Mouse (Mus musculus) heart, postnatal 25 days (tissue): ENCODE results near the gene Ptx3. TPM values are rescaled to one million over a fixed set of nuclear protein-coding genes. Genes with fewer than 3 reads are reported as not detected.
"Not testable (repeated sequence)": the region's sequence is repeated elsewhere in the genome, so short reads cannot be mapped to it uniquely, and the experiment has no call there.

Experiments used
- DNase-seq: peaks from one replicate; pipeline ENCODE4 v3.0.0; 2022; ENCODE audit warnings: low spot score
- intact Hi-C: fragments of 180-260 bp; cut with DNase I; formaldehyde crosslinking; loops from one replicate; pipeline ENCODE4 v1.15.1; 2025
- total RNA-seq, 2 experiments: library from RNA; stranded (reverse); gene quantifications; 2 replicates each; pipeline ENCODE4 v1.2.3; 2021

Ptx3 gene
- total RNA-seq: 1 to 10 TPM; 1.3 TPM

DNA sequence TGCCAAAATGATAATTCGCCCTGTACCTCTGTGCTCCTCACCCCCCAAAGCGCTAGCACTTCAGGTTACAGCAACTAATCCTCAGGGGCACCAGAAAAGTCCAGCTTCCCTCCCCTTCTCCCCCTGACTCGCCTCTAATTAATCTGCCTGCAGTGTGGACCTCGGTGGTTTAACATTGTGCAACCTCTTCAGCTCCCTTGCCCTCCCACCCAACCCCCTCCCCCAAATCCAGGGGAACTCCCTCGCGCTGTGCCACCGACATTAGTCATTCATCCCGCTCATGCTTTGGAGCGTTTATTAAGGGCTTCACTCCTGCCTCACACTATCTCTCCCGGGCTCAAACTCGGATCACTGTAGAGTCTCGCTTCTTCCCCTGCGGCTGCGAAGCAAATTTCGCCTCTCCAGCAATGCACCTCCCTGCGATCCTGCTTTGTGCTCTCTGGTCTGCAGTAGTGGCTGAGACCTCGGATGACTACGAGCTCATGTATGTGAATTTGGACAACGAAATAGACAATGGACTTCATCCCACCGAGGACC, at the start of gene Ptx3:
Gene Ptx3 (plus strand): TSS at position 256 of the 537 bp plus-strand sequence.
- DNase-seq: no peak
- intact Hi-C loops: no loop called here

DNA sequence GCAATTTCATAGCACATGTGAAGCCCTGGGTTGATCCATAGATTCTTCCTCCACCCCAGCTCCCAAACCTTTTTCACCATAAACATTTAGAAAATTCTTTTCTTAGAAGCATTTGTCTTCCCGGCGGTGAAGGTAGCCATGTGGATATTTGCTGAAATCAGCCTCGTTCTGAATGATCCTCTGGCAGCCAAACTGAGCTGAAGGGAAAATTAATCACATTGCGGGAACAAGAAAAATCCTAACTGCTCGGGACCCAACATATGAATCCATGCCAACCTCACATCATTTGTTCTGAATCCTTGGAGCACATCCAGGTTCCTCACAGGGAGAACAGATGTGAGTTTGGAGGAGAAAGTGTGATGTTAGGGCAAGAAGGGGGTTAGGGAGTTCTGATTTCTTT, 46.8 kb upstream of the Ptx3 start:
- intact Hi-C loops: no loop called here
- no peak for DNase-seq

DNA sequence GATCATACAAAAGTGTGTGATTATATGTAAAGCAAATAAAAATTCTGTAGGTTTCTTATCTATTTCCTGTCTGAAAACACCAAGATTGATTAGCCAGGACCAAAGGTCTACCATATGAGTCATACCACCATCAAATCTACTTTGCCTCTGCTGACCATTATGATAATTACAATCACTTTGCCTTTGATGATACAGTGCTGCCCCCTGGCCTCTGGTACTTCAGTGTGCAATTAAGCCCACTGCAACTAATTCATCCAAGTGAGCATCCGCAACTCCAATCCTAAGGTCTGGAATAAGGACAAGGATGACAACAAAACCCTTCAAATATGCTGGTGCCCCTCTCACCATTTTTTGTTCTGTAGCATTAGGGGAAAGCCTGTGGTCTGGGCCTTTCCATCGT, 40.1 kb upstream of the Ptx3 start:
- no peak for DNase-seq
- intact Hi-C loops: no loop called here

DNA sequence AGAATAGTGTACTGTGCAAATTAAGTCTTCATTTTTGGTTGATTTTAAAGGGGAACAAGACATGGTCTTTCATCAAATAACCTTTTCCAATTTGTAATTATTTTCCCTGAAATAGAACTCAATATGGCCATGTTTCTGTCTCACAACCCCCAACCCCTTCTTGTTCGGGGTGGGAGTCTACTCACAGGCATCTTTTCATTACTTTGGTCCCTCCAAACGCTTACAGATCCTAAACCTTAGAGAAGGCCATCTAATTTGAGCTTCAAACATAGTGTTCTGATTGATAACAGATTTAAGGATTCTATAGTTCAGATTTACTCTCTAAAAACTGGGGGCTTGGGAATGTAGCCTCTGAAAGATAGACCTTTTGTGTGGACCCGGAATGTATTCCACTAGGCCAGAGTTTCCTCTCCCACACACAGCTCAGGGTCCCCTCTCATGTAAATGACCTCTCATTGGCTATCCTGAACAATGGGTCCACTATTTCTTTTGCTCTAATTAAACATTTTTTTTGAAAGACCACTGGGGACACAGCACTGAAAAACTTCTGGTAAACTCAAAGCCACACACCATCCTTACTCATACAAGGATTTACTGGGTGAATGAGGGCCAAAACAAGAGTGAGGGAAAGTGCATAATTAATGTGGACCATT, 25.7 kb upstream of the Ptx3 start:
- DNase-seq: no peak
- intact Hi-C loops: no loop called here

DNA sequence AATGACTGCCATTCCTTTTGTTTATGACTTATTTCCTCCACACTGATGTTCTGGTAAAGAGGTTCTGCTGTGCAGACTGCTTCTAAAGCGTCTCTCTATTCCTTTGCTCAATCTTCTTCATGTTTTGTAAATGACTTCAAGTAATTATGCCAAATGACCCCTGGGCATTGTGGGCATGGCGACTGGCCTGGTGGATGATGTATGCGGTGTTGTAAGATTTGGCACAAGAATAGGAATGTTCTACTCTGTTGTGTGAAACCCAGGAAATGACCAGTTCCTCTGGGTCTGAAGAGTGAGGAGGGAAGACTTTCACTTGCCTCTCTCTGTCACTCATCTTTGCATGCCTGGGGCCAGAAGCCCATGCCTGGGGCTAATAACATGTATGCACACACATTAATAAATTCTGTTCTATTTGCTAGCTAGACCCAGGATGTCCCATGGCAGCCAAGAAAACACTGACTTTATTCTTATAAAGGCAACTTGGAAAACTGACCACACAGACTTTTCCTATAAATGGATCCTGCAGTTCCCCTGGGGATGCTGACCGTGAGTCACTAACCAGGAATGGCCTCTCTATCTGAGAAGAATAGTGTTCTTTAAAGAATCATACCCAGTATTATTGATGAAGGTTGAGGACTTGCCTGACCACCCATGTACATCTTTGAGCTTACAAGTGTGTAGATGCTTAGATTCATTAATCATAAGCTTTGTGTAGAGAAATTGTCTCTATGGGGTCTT, 10.7 kb upstream of the Ptx3 start:
- no peak for DNase-seq
- intact Hi-C loops: no loop called here

DNA sequence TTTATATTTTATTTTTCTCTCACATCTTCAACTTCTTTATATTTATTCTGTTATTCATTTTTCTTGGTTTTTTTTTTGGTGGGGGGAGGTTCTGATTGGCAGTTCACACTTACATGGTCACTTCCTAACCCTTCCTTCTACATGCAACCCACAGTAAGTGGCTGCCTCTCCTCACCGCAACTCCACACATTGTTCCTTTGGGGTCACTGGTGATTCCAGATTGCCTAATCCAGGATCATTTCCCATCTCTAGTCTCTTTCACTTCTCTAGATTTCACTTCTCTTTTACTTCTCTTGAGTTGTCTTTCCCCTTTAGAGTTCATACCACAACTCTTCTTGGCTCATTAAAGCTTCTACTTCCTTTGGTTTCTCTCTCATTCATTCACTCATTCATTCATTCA, 6.2 kb upstream of the Ptx3 start:
- intact Hi-C loops: no loop called here
- no peak for DNase-seq

DNA sequence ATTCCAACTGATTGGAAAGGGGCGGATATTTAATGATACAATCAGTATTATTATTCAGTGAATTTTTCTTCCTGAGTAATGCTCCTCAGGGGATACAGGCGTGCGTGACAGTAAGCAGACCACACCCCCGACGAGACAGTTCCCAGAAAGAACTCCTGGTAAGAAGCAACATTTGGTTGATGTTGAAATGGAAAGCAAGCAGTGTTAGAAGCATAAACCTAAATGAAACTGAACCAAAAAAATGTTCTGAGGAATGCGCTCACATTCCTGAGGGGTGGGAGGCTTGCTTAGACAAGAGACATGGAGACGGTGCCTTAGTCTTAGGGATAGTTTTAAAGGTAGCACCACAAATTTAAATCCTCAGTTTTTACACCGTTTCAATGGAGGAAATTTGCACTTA, 4.0 kb upstream of the Ptx3 start:
- DNase-seq: no peak
- intact Hi-C loops: no loop called here

DNA sequence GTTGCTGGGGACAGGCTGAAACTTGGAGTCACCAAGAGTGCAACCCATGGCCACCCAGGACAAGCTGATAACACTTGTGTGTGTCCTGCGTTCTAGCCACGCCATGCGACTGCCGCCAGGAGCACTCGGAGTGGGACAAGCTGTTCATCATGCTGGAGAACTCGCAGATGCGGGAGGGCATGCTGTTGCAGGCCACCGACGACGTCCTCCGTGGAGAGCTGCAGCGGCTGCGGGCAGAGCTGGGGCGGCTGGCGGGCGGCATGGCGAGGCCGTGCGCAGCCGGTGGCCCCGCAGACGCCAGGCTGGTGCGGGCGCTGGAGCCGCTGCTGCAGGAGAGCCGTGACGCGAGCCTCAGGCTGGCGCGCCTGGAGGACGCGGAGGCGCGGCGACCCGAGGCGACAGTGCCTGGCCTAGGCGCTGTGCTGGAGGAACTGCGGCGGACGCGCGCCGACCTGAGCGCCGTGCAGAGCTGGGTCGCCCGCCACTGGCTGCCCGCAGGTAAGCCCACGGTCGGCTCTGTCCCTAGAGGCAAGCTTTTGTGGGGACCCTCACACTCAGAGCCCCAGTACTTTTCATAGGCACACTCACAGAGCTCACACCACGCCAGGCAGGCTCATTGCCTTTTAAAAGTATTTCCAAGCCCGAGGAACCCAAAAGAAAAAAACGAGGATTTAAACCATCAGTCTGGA, 988 bp downstream of the Ptx3 start:
- no peak for DNase-seq
- intact Hi-C loops: no loop called here

DNA sequence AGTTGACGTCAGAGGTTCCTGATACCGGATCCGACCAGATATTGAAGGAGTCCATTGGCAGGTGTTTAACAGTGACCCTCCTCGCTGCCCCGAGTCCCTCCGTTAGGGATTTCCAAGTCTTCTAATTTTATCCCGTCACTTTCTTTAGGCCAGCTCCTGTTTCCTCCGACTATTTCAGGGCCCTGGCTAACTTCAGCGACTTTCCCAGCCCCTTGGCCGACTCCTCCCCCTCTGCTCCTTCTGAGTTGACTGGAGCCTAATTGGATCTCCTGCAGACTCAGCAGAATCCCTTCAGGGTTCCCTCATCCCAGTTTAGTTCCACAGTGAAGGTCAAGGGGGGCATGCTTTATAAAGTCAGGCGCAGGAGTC, 1.5 kb downstream of the Ptx3 start:
- no peak for DNase-seq
- intact Hi-C loops: no loop called here

DNA sequence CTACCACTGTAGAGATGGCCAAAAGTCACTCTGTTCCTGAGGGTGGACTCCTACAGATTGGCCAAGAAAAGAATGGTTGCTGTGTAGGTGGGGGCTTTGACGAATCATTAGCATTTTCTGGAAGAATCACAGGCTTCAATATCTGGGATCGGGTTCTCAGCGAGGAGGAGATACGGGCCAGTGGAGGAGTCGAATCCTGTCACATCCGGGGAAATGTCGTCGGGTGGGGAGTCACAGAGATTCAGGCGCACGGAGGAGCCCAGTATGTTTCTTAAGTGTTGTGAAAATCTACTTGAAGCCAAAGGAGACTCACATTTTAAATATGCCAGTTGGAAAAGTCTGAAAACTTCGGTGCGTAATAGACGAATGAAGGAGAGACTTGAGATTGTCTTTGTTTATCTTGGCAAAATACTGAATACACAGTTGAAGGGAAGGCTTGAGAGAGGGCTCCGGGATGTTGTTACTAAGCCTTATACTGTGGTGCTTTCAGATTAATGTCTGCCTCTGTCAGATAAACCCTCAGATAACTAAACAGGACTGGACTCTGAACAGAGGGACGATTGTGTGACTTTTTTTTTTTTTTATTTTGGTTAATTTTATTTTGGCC, 5.3 kb downstream of the Ptx3 start:
- no peak for DNase-seq
- intact Hi-C loops: no loop called here

DNA sequence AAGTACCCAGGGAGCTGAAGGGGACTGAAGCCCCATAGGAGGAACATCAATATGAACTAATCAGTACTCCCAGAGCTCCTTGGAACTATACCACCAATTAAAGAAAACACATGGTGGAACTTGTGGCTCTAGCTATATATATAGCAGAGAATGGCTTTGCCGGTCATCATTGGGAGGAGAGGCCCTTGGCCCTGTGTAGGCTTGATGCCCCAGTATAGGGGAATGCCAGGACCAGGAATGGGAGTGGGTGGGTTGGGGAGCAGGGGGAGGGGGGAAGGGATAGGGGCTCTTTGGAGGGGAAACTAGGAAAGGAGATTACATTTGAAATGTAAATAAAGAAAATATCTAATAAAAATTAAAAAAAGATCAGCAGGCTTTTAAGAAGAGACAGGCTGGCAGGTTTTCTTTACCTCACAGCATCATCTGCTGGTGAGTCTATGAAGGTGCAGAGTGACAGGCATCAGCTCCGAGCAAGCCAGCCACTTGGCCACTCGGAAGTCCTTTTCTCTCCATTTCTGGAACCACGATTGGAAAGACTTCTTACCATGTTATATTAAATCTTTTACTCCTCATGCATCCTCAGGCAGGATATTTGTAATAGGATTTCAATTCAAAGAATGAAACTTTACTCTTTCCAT, 16.6 kb downstream of the Ptx3 start:
- intact Hi-C loops: loop anchor here (5.0 kb wide), 1 partner anchor 229 kb away; no protein-coding TSS in a partner anchor
- not testable (repeated sequence) for DNase-seq

DNA sequence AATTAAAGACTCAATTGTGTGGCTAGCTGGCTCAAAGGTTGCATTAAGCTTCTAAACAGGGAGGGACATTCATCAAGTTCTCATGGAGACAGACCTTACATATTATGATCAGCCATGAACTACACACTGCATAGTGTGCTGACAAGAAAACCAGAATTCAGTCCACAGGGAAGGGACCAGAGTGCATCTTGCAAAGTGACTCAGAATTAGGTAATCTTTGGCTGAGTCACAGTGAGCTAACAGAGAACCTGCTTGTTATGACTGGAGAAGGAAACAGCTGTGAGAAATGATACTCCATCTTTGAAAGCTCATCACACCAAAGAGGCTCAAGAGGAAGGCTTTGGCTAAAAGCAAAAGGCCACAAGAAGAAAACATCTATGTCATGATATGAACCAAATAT, 20.8 kb downstream of the Ptx3 start:
- intact Hi-C loops: no loop called here
- no peak for DNase-seq

DNA sequence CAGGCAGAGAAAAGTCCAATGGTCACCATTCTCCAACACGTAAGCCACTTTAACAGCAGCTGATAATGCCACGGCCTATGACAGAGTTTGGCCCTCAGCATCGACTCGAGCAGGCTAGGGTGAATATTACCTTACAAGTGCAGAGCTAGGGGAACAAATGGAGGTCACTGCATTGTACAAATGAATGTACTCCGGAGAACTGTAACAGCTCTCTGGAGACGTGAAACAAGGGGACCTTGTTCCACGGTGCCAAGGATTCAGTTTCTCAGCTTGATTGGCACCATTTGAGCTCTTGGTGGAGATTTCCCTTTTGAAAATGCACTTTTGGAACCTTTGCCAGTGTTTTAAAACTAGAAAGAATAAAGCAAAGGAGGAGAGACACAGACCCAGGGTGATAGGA, 32.1 kb downstream of the Ptx3 start:
- intact Hi-C loops: no loop called here
- DNase-seq: no peak

DNA sequence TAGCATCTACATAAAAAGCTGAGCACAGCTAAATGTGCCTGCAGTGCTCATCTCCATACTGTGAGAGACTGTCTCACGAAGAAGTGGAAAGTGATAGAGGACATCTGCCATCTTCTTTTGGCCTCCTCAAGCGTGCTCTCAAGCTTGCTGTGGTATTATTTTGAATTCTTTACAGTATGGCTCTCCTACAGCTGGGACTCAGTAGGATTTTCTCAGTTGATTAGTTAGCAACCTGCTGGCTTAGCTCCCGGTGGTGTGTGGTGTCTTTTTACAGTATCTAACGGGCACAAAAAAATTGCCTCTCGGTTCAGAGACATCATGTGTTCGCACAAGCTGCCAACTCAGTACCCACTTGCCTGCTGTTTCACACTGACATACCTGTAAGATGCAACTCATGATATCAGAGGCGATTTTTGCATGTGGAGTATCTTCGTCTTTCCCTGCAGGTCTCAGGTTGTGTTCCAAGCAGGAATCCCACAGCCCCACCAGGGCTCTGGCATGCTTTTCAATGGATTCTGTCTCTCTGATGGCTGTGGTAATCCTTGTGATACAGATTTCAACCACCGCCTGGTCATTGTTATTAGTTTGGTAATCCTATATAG, 34.9 kb downstream of the Ptx3 start:
- DNase-seq: no peak

DNA sequence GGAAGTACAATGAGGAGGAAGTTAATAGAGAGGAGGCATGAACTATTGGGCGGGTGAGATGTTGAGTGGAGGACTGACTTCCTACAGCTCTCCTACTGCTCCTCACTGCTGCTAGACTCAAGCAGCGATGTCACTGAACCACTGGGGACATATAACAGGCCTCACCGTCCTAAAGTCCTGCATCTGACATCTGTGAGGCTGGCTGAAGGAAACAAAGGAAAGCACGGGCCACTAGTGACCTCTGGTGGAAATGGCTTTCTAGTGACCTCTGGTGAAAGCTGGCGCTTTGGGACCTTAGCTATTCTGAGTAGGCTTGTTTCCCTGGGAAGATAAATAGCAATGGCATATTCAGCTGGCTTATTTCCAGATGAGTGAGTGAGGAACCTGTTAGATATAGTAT, 42.6 kb downstream of the Ptx3 start:
- no peak for DNase-seq
- intact Hi-C loops: loop anchor here (5.0 kb wide), 1 partner anchor 255 kb away; no protein-coding TSS in a partner anchor

More for the DNA sequence above, 34.9 kb downstream of the Ptx3 start:
- intact Hi-C loops: no loop called here

DNA sequence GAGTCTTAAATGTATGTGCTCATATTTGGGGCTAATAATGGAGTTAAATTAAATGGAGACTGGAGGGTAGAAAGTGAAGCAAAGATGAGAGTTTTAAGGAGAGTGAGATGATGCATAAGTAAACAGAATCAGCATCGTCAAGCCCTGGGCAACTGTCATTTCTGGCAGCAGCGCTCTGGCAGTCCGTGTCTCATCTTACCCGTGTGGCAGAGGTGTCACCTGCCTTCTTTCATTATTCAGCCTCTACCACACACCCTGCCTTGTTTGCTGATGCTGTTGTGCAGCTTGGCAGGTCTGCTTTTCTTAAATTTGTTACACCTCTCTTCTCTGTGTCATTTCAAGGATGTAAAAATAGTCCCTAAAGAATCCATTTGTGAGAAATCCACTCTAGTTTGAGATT, 43.6 kb downstream of the Ptx3 start:
- no peak for DNase-seq
- intact Hi-C loops: loop anchor here (5.0 kb wide), 1 partner anchor 256 kb away; no protein-coding TSS in a partner anchor
